ENCODE assay signal across 9 mouse cellular contexts in the genomic region with DNA sequence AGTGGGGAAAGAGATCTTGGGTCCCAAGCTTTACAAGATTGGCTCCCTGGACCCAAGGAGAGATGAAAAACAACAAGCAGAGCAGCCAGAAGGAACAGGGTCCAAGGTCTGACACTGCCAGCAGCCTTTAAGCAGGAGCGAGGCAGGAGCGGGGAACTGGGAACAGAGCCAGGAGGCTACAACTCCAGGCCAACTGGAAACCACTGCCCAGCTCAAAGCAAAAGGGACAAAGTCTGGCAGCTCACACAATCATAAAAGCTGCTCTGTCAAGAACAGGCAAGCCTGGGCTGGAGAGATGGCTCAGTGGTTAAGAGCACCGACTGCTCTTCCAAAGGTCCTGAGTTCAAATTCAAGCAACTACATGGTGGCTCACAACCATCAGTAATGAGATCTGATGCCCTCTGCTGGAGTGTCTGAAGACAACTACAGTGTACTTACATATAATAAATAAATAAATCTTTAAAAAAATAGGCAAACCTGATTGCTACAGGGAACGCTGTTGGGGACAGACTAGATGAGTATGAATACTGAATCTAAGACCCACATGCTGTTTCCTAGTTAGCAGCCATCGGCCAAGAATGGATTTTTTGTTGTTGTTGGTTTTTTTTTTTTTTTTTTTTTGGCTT. TPM values are rescaled to one million over a fixed set of nuclear protein-coding genes. Genes with fewer than 3 reads are reported as not detected.
DNase-seq lines count a peak whose midpoint lies in the region.
"Had no signal": no experiment of that assay in that cellular context is flagged by ENCODE, and none has a peak within 500 bp of the region (broad histone marks: within the 10 kb centered on the region; RNA-seq: fewer than 3 reads in every experiment).

No protein-coding gene starts in this region.

- intact Hi-C loops in heart, postnatal 36 days (cut with DNase I): no loop called here

- DNase-seq in retina, postnatal 1 day: peak; percentile 2
- DNase-seq in retina, embryonic 14.5 days (ENCODE audit: low spot score): no peak
- peak; percentile 54 to 84 for DNase-seq in cerebellum, postnatal 4 days (ENCODE audit: low spot score in 2 of 2)
- DNase-seq in heart, postnatal 36 days: peak; percentile 77 to 80
- peak; percentile 44 for DNase-seq in left cerebral cortex, adult 11 months (ENCODE audit: low spot score)
- DNase-seq in ovary, postnatal 36 days (ENCODE audit: low spot score): peak; percentile 73
- DNase-seq in thymus, postnatal 36 days: no peak
- no peak for DNase-seq in B cell, adult 2 months

RNA-seq across cellular contexts. Expression of a gene that starts 9.4 kb away (rescaled TPM):
- 10 to 100 TPM; 23.0 to 24.5 TPM for total RNA-seq in heart, postnatal 36 days (2021)

RNA-seq across cellular contexts. Expression of a gene that starts 9.4 kb away (rescaled TPM):
- 10 to 100 TPM; 18.3 to 19.8 TPM for total RNA-seq in heart, postnatal 36 days (2021)

RNA-seq across cellular contexts. Expression of a gene that starts 18.3 kb away (rescaled TPM):
- total RNA-seq in heart, postnatal 36 days (2021): 10 to 100 TPM; 28.4 to 30.3 TPM

RNA-seq across cellular contexts. Expression of a gene that starts 18.4 kb away (rescaled TPM):
- total RNA-seq in heart, postnatal 36 days (2021): not detected
- total RNA-seq: common myeloid progenitor, adult 5-6 weeks had no signal

RNA-seq across cellular contexts. Expression of a gene that starts 27.1 kb away (rescaled TPM):
- 10 to 100 TPM; 42.5 to 43.7 TPM for total RNA-seq in heart, postnatal 36 days (2021)

Comparison
In these comparisons a context has a peak if more than half of its experiments do, and no peak if none do; other contexts are left out.
1. DNase-seq: peak in retina, postnatal 1 day (single experiment), cerebellum, postnatal 4 days (2 of 2), heart, postnatal 36 days (2 of 2), left cerebral cortex, adult 11 months (single experiment) and ovary, postnatal 36 days (single experiment); none in retina, embryonic 14.5 days (single experiment), thymus, postnatal 36 days (0 of 2) and B cell, adult 2 months (0 of 2).